Mouse (Mus musculus) frontal cortex, postnatal 36 days (tissue): ENCODE measurements around the gene Abcb9.

Source experiments
- DNase-seq, 2 experiments: peaks; one replicate each; pipeline ENCODE4 v3.0.0; 2022; ENCODE audit warnings: low spot score in 2 of 2

Gene Abcb9

GRCm38 (mm10) chr5:124013747-124014146 is 81.9 kb downstream of the Abcb9 start:
- no peak for DNase-seq

GRCm38 (mm10) chr5:124012885-124013284 is 82.7 kb downstream of the Abcb9 start:
- no peak for DNase-seq

GRCm38 (mm10) chr5:124011927-124012326 is 83.7 kb downstream of the Abcb9 start:
- no peak for DNase-seq
